Mouse (Mus musculus) liver, embryonic 13.5 days (tissue): ENCODE results near the gene Tcp10a. TPM values are rescaled to one million over a fixed set of nuclear protein-coding genes. Genes with fewer than 3 reads are reported as not detected.

Experiments used
- polyA plus RNA-seq: library from polyadenylated mRNA; unstranded; fragments of >200 nt; fragmentation: Nextera tagmentation; extraction: Ambion mirVana; gene quantifications from 2 replicates; pipeline ENCODE4 v1.2.1, GENCODE M21; 2015

Gene Tcp10a
- polyA plus RNA-seq, 1 experiment from 2014 or later = not detected

Other genes starting within 250 kb of the Tcp10a start
- gene Rps6ka2, start 154.5 kb upstream of the Tcp10a start, polyA plus RNA-seq = 1.6 and 1.7 TPM in 2 replicates
- not detected in 2 replicates for gene Ttll2, start 28.1 kb downstream of the Tcp10a start, polyA plus RNA-seq
- not detected in 2 replicates for gene Gm49630, start 47.3 kb downstream of the Tcp10a start, polyA plus RNA-seq
- 0.21 and 0.28 TPM in 2 replicates for gene Unc93a2, start 60.8 kb downstream of the Tcp10a start, polyA plus RNA-seq